Mouse (Mus musculus): ENCODE data around the gene Tmem41a.
A peak's percentile ranks its signal among the peaks of the same experiment; 100 is the strongest.
"Not testable (repeated sequence)": the region's sequence is repeated elsewhere in the genome, so short reads cannot be mapped to it uniquely, and the experiment has no call there.

Tmem41a gene

DNA sequence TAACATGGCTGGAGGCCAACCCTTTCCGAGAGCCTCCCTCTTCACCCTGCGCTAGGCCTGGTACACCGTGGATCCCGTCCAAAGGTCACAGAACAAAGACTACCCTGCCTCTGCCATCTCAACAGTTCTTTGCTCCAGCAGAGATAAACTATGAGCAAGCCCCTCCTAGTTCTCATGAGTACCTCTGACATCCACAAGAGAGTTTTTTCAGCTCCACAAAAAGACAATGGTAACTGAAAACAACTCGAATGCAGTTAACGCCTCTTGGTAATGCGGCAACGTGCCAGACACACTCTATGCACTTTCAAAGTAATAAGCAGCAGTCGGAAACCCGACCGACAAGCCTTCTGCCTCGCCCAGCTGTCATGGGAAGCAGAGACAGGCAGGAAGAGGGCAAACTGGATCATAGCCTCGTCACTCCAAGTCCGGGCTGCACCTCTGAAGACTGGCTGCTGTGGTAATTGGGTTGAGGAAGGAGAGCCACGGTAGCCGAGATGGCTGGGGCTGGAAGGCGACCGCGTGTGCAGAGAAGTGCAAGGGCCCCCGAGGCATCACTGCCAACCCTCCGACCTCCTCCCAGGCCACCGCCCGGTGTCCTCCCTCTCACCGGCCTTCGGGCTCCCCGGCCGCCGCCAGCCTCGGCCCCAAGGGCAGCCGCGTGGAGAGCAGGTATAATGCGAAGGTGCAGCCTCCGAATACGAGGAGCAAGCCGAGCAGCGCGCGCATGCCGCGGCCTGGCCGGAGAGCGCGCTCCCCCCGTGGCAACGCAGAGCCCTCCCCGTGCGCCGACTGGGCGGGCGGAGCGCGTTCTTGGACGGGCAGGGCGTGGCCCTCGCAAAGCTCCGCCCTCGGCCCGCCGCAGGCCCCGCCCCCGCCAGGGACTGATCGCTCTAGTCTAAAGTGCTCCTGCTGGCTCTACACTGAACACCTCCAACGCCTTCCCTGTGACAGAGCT is at the start of gene Tmem41a:
Gene Tmem41a, minus strand, starts transcription at position 792 of the 955 bp plus-strand sequence.
- peak; percentile 80 to 92 for DNase-seq (ENCODE audit: low spot score in 2 of 2)

DNA sequence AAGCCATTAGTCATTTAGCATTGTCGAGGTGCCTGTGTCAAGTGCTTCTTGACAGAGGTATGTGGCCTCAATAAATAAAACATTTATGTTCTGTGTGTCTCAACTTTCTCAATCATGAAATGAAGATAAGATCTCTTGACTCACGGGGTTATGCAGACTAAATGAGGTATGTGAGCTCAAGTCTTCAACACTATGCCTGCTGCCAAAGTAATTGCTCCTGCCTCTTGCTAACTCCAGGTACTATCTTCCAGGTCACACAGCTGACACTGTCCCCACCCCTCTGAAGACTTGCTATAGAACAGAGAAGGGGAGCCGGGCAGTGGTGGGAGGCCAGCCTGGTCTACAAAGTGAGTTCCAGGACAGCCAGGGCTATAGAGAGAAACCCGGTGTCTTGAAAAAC is 49.0 kb upstream of the Tmem41a start:
- DNase-seq (ENCODE audit: low spot score in 2 of 2) = no peak

DNA sequence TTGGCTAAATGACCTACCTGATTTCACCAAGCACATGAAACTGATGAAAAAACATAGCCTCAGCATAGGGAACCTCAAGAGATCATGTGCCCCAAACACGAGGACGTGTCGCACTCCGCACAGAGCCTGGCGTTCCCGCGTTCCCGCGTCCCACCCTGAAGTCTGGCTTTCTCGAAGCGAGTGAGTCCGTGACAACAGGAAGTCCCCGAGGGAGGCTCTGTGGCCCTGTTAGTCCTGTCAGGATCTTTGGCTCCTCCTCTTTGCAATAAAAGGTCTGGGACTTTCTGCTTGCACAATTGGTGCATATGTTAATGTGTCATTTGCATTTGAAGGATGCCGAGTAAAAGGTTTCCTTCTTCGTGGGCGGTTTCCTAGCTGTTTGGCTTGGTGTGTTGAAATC is 48.0 kb upstream of the Tmem41a start, which contains the start of gene Liph:
Gene Liph, minus strand, starts transcription at position 360 of the 400 bp plus-strand sequence.
- peak in 1 of 2 experiments; percentile 9 for DNase-seq (ENCODE audit: low spot score in 2 of 2)

DNA sequence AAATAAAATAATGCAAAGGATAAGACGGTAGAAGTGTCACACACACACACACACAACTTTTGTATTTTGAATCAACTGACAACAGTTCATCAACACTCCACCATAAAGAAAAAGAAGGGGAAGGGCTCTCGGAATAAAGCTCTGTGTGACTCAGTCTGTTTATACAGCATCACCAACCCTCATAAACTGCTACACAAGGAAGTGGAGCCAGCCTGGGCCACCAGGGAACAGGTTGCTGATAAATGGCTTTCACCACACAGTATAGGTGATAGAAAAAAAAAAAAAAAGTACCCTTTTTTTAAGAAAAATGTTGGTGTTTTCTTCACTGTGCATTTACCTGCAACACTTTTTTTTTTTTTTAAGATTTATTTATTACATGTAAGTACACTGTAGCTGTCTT is 44.4 kb upstream of the Tmem41a start:
- no peak for DNase-seq (ENCODE audit: low spot score in 2 of 2)

DNA sequence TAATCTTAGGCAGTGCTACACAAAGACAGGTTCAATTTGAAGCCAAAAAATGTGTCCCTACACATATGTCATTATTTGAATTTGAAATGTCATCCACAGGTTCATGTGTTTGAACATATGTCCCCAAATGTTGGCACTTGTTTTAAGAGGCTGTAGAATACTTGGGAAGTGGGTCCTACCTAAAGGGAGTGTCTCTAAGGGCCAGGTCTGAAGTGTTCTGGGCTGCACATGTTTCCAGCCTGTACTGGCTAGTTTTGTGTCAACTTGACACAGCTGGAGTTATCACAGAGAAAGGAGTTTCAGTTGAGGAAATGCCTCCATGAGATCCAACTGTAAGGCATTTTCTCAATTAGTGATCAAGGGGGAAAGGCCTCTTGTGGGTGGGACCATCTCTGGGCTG is 43.5 kb upstream of the Tmem41a start:
- not testable (repeated sequence) for DNase-seq (ENCODE audit: low spot score in 2 of 2)

DNA sequence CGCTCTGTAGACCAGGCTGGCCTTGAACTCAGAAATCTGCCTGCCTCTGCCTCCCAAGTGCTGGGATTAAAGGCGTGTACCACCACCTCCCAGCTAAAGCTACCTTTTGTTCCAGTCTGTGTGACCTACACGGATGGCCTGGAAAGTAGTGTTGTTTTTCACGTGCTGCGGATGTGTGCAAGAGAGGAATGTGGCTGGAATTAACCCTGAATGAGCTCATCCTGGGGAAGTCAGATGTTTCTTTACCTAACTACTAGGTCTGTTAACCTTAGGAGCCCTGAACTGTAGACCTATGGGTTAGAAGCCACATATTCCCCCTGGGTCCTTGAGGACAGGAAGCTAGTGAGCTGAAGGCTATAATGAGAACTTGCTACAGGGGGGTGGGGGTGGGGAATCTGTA is 40.6 kb upstream of the Tmem41a start:
- DNase-seq (ENCODE audit: low spot score in 2 of 2) = no peak

DNA sequence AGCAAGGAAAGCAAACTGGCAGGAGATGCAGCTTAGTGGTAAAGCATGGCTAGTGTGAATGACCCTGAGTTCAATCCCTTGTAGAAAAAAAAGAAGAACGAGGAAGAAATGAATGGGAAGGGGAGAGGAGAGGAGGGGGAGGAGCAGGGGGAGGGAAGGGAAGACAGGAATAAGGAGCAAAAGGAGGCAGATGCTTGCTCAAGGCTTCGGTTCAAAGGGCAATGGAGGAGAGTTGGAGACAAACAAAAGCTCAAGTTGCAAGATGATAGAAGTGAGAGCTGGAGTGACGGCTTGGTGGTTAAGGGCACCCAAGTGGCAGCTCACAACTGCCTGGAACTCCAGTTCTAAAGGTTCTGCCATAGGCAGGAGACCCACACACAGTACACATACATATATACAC is 38.8 kb upstream of the Tmem41a start:
- DNase-seq (ENCODE audit: low spot score in 2 of 2) = no peak

DNA sequence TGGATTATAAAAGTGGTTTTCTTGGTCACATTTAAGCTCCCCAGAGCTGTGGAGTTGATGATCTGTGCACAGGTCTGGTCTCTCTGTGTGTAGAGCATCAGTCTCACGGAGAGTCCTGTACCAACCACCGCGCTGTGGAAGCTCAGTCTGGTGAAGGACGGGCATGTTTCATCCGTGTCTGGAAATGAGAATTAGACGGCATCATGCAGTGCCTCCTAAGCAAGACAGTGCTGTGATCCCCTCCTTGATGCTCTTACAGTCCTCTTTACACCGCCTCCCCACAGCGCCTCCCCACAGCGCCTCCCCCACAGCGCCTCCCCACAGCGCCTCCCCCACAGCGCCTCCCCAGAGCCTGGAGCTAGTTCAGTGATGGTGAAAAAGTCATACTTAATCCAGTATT is 36.7 kb upstream of the Tmem41a start:
- DNase-seq (ENCODE audit: low spot score in 2 of 2) = no peak

DNA sequence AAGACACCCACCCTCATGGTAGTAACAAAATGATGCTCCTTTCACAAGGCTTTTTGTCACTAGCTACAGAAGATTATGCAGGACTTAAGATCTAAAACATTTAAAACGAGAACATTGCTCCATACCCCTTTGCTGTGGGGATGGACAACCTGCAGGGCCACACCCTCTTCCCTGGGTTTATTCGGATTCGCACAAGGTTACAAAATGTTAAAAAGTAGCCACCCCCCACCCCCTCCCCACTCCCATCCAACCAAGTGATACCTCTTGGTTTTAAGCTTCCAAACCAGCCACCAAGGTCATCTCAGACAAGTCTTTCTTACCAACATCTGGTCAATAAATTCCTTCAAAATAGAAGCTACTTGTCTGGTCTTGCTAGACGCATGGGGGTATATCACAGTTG is 36.2 kb upstream of the Tmem41a start:
- DNase-seq (ENCODE audit: low spot score in 2 of 2) = no peak

DNA sequence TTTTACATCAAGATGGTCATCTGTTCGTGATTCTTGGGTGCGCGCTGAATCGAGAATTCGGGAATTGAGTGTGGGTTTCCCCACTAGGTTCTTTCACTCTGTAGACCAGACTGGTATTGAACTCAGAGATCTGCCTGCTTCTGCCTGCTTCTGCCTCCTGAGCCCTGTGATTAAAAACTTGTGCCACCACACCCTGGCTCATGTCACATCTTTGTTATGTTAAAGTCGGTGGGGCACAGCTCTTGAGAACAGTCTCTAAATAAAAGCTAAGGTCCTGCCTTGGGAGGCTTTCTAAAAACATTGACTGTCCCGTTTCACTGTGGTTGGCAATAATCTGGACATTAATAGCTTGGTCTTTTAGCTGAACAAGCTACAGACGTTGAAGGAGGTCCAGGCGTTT is 35.8 kb upstream of the Tmem41a start:
- DNase-seq (ENCODE audit: low spot score in 2 of 2) = no peak

DNA sequence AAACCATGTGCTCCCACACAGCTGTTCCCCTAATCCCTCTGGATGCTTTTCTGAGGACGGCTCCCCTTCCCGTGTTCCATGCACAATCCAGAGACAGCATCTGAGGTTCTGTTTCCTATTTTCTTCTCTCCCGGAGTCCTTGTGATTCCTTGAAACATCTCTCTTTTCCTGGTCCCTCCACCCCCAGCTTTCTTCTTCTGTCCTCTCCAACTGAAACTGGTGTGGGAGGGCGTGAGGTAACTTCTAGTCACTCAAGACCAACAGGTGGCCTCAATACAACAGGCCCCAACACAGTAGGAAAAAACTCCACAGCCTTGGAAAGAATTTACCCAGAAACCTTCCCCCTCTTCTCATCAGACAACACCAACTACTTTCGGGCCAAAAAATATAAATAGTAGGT is 30.0 kb upstream of the Tmem41a start:
- no peak for DNase-seq (ENCODE audit: low spot score in 2 of 2)

DNA sequence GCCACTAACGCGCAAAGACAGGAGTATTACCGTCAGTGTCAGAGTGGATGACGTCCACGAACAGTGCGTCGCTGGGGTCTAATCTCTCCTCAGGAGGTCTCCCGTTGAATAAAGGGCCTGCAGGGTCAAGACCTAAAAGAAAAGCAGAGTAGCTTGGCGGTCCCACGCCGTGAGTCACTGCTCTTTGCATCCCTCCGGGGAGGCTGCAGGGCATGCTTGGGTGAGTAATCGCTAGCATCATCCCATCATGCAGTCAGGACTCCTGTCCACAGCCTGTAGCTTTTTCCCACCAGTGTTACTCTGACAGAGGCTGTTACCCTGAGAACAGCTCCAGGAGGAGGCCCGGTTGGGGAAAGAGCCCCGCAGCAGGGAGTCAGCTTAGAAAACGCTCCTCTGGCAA is 28.9 kb upstream of the Tmem41a start:
- DNase-seq (ENCODE audit: low spot score in 2 of 2) = no peak

DNA sequence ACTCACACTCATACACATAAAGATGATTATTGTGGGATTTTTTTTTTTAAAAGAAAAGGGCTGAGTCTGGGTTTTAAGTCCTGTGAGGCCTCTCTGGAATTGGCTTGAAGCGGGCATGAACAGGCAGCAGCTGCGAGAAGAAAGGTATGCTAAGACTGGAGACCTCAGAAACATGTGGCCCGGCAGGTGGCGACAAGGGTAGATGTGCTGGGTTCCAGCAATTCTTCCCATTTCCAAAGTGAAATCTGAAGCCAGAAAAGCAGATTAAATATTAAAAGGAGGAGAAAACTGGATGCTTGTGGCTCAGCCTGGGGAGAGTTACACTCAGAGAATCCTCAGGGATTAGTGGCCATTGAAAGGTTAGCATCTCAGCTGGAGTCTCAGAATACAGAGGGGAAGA is 24.1 kb upstream of the Tmem41a start:
- no peak for DNase-seq (ENCODE audit: low spot score in 2 of 2)

DNA sequence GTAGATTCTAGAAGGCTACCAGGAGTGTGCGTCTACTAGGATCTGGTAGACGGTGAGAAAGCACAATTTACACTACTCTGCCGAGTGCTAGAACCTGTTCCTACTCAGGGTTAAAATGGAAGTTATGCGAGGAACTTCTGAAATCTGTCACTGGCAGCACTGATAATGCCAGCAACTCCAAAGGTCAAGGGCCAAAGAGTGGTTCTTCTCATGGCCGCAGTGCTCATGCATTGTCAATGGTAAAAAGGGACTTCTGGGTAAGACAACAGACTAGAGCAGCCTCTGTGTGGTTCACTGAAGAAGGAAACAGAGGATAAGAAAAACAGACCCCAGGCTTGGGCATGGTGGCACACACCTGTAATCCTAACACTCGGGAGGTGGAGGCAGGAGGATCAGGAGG is 23.2 kb upstream of the Tmem41a start:
- no peak for DNase-seq (ENCODE audit: low spot score in 2 of 2)

DNA sequence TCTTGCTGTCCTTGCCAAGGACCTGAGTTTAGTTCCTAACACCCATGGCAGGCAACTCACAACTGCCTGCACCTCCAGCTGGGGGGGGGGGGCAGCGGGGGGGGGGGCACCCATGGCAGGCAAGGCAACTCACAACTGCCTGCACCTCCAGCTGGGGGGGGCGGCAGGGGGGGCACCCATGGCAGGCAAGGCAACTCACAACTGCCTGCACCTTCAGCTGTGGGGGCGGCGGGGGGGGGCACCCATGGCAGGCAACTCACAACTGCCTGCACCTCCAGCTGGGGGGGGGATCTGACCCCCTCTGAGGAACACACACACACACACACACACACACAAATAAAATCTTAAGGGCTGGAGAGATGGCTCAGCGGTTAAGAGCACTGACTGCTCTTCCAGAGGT is 22.5 kb upstream of the Tmem41a start:
- no peak for DNase-seq (ENCODE audit: low spot score in 2 of 2)

DNA sequence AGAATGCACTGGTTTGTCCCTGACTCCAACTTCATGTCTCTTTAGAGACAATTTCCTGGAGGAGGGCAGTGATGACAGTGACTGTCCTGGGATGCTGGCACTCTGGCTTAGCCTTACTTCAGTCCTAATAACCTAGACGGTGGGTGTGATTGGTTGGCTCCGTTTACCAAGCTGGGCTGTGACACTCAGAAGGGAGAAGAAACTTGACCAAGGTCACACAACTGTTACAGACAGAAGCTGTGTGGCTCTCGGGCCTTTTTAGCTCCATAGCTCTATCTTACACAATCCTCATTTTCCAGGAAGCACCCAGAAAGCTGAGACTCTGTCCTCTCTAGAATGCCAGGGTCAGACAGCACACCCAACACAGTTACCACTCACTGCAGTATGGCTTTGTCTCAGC is 18.2 kb upstream of the Tmem41a start:
- DNase-seq (ENCODE audit: low spot score in 2 of 2) = no peak

DNA sequence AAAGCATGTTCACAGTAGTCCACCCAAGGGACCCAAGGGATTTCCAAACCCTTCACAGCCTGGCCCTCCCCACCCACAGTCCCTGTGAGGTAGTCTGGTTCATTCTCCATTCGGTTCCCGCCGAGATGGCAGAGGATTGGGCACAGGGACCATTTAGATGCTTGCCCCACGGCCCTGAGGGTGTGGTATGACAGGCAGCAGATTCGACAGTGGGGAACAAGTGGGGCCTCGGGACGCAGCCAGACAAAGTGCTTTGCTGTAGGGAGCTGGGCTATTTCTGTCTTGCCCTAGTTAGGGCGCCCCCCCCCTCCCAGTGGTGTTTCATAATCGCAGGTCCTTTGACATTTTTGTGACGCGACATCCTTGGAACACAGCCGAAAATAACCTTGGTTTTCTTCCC is 8.2 kb upstream of the Tmem41a start:
- DNase-seq (ENCODE audit: low spot score in 2 of 2) = no peak

DNA sequence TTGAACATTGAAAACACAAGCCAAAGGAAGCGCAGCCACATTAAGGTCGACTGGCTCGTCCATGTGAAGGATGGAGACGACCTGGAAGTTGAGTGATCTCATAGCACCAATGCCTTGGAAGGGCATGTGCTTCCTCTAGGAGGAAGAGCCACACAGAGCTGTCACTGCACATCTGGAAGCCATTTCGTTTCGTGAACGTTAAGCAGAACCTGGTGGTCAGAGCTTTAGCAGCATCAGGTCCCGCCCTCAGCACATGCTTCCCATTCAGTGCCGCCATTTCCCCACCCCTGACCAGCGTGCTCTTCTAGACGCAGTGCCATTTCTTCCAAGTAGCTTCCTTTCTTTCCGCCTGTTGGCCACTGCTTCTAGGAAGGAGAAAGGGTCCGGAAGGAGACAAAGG is 18.9 kb downstream of the Tmem41a start:
- no peak for DNase-seq (ENCODE audit: low spot score in 2 of 2)

DNA sequence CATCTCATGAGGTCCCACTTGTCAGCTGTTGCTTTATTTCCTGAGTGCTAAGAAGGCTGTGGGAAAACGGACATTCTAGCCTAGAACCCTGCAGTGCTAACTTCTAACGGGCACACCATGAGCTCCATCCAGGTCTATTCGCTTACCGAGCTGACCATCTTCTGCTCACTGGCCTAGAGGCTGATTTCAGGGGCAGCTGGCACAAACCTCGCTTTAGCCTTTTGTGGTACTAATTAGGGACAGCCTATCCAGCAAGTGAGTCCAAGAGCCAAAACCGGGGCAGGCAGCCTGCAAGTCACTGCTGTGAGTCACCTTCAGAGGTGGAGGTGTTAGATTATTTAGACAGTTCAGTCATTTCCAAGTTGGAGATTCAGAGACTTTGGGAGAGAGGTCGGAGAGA is 30.7 kb downstream of the Tmem41a start:
- no peak for DNase-seq (ENCODE audit: low spot score in 2 of 2)

DNA sequence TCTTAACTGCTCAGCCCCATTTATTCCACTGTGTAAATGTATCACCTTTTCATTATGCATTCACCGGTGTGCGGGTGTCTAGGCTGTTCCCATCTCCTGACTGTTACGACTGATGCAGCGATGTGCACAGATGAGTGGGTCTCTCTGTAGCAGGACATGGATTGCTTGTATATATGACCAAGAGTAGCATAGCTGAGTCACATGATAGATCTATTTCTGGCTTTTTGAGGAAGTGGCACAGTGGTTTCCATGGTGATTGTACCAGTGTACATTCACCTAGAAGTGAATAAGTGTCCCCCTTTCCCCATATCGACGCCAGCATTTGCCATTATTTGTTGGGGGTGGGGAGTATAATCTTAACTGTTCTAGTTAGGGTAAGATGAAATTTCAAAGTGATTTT is 34.0 kb downstream of the Tmem41a start:
- DNase-seq (ENCODE audit: low spot score in 2 of 2) = no peak

DNA sequence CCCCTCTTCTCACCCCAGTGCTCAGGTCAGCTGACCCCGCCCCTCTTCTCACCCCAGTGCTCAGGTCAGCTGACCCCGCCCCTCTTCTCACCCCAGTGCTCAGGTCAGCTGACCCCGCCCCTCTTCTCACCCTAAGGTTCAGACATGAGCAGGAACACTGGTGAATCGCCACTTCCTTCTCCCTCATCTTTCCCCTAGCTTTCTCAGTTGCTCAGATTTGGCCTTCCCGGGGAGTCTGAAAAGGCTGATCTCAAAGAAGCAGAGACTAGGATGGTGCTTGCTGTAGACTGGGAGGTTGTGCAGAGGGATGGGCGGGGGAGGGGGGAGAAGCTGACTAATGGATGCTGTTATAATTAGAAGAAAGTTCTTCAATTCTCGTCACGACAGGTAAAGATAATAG is 38.4 kb downstream of the Tmem41a start:
- DNase-seq (ENCODE audit: low spot score in 2 of 2) = not testable (repeated sequence)

DNA sequence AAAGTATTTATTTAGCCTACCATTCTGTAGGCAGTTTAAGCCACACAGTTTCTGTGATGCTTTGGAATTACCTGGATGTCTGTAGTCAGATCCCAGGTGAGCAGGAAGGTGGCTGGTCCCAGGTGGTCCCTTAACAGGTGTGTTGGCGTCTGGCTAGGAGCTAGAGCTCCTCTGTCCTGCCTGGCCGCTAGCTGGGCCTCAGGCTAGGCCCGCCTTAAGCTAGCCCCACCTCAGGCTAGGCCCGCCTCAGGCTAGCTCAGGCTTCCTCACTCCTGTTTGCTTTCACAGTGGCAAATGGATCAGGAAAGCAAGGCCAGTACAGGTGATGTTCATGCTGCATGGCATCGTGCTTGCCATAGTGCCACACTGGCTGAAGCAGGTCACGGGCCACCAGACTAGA is 40.5 kb downstream of the Tmem41a start:
- DNase-seq (ENCODE audit: low spot score in 2 of 2) = no peak

DNA sequence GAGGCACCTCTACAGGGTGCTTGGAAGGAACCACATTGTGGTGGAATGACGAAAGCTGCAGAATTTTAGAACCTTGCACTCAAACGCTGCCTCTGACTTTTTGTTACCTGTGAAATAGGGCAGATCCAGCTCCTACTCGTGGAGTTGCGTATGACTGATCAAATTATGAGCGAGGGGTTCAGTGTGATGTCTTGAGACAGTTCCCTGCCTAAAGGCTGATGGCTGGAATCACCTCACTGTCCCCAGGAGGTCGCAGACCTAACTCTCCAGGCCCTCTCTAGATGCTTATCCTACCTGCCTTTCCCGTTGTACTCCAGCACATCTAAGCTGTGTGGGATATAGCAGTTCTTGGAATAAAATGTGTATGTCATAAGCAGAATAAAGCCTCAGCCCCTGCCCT is 41.4 kb downstream of the Tmem41a start:
- DNase-seq (ENCODE audit: low spot score in 2 of 2) = no peak

DNA sequence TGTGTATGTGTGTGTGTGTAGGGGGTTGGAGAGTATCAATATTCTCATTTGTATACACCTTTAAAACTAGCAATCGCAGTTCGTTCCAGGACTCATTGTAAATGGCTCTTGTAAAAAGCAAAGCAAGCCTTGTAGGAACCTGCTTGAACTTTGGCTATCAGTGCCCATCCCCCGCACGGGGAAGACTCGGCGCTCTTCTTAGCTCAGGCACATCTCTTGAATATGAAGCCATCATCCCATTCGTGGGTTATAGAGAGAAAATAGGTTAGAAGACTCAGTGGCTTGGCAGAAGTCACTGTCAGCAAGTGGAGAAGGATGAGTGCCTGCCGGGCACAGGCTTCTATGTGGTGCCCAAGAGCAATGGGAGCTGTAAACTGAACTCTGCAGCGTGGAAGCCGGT is 42.7 kb downstream of the Tmem41a start:
- DNase-seq (ENCODE audit: low spot score in 2 of 2) = no peak

Data from thymus, postnatal 10 days (tissue).